Mouse (Mus musculus): ENCODE results near the gene Tvp23a.

Gene Tvp23a

GRCm38 (mm10) chr16:10394699-10395540, 52.2 kb downstream of the Tvp23a start, which contains the start of gene Tekt5:
Tekt5 (minus strand) TSS chr16:10395490.
- no peak for DNase-seq (ENCODE audit: low spot score)

- no peak for DNase-seq (ENCODE audit: low spot score)
These were observed 54.6 kb downstream of the Tvp23a start for GRCm38 (mm10) chr16:10392587-10392986.

- no peak for DNase-seq (ENCODE audit: low spot score)
These were observed 58.4 kb downstream of the Tvp23a start for GRCm38 (mm10) chr16:10388634-10389365.

GRCm38 (mm10) chr16:10385261-10385660, 61.9 kb downstream of the Tvp23a start:
- no peak for DNase-seq (ENCODE audit: low spot score)

- no peak for DNase-seq (ENCODE audit: low spot score)
These were observed 62.6 kb downstream of the Tvp23a start for GRCm38 (mm10) chr16:10384544-10384943.

GRCm38 (mm10) chr16:10384060-10384497, 63.1 kb downstream of the Tvp23a start:
- no peak for DNase-seq (ENCODE audit: low spot score)

- DNase-seq (ENCODE audit: low spot score) = no peak
These were observed 67.6 kb downstream of the Tvp23a start for GRCm38 (mm10) chr16:10379531-10379930.

GRCm38 (mm10) chr16:10377286-10377685, 69.9 kb downstream of the Tvp23a start:
- no peak for DNase-seq (ENCODE audit: low spot score)

- no peak for DNase-seq (ENCODE audit: low spot score)
These were observed 72.7 kb downstream of the Tvp23a start for GRCm38 (mm10) chr16:10374254-10375011.

- no peak for DNase-seq (ENCODE audit: low spot score)
These were observed 74.8 kb downstream of the Tvp23a start for GRCm38 (mm10) chr16:10372372-10372771.

Measured in ovary, postnatal 14 days (tissue).